In genomic region chr8:87918004-87918403, GRCm38 (mm10) we compare ENCODE assay signal across 9 mouse cellular contexts. TPM values are rescaled to one million over a fixed set of nuclear protein-coding genes. Genes with fewer than 3 reads are reported as not detected.
DNase-seq lines count a peak whose midpoint lies in the region; ATAC-seq and TF ChIP-seq lines count a peak whose summit lies in the region.
"Had no signal": no experiment of that assay in that cellular context is flagged by ENCODE, and none has a peak within 500 bp of the region (broad histone marks: within the 10 kb centered on the region; RNA-seq: fewer than 3 reads in every experiment).

No protein-coding gene starts in this region.

- TF ChIP-seq CTCF in kidney, adult 2 months (conservative IDR thresholded peaks at IDR 0.05; ENCODE audit: insufficient read depth, insufficient read length, low read depth, low read length), result no peak

- no peaks in the 10 kb centered on the region for H3K27me3 ChIP-seq in forebrain, embryonic 15.5 days
- no peaks in the 10 kb centered on the region for H3K27me3 ChIP-seq in limb, embryonic 12.5 days
- no peaks in the 10 kb centered on the region for H3K27me3 ChIP-seq in intestine, embryonic 16.5 days (replicated peaks; ENCODE audit: control insufficient read depth, insufficient read depth, low read length)
- no peaks in the 10 kb centered on the region for H3K27me3 ChIP-seq in kidney, adult 2 months (replicated peaks; ENCODE audit: control insufficient read depth, insufficient read depth, low read length)

- no peak overlapping the region for H3K27ac ChIP-seq in forebrain, embryonic 15.5 days (replicated peaks)
- peak overlapping the region; percentile 47 for H3K27ac ChIP-seq in limb, embryonic 12.5 days
- no peak overlapping the region for H3K27ac ChIP-seq in intestine, embryonic 16.5 days (ENCODE audit: low read length)
- no peak overlapping the region for H3K27ac ChIP-seq in kidney, adult 2 months (ENCODE audit: insufficient read depth, low read depth, low read length)

- WGBS in forebrain, embryonic 15.5 days, result 31% methylated on average over 5 of the region's 5 CpGs
- WGBS in limb, embryonic 12.5 days, result 43% methylated on average over 5 of the region's 5 CpGs
- WGBS in intestine, embryonic 16.5 days, result 48% methylated on average over 5 of the region's 5 CpGs
- WGBS in kidney, adult 2 months, result 59% methylated on average over 5 of the region's 5 CpGs

- H3K36me3 ChIP-seq in forebrain, embryonic 15.5 days, result no peaks in the 10 kb centered on the region
- peaks cover 8% of the 10 kb centered on the region; the same call in 1 of the 2 replicates for H3K36me3 ChIP-seq in limb, embryonic 12.5 days
- no peaks in the 10 kb centered on the region for H3K36me3 ChIP-seq in intestine, embryonic 16.5 days (ENCODE audit: control insufficient read depth, insufficient read depth, low read length)
- no peaks in the 10 kb centered on the region for H3K36me3 ChIP-seq in kidney, adult 2 months (ENCODE audit: control insufficient read depth, insufficient read depth, low read length)

- DNase-seq in heart, postnatal 4 days, result peak; percentile 40
- no peak for DNase-seq in heart, adult 9 months (ENCODE audit: low spot score in 2 of 2)
- DNase-seq in adrenal gland, postnatal 14 days, result peak; percentile 71
- DNase-seq in cerebellum, adult 18-20 months, result no peak
- no peak for DNase-seq in kidney, adult 2 months
- DNase-seq: thymus, postnatal 25 days had no signal

- H3K4me2 ChIP-seq in forebrain, embryonic 15.5 days (replicated peaks), result no peak overlapping the region
- H3K4me2 ChIP-seq in limb, embryonic 12.5 days, result no peak overlapping the region
- no peak overlapping the region for H3K4me2 ChIP-seq in intestine, embryonic 16.5 days (ENCODE audit: low read depth, low read length)

- H3K4me1 ChIP-seq in forebrain, embryonic 15.5 days, result peaks cover 9% of the 10 kb centered on the region
- H3K4me1 ChIP-seq in limb, embryonic 12.5 days (replicated peaks), result peaks cover 64% of the 10 kb centered on the region
- H3K4me1 ChIP-seq in intestine, embryonic 16.5 days (ENCODE audit: control insufficient read depth, insufficient read depth, low read length), result peaks cover 22% of the 10 kb centered on the region
- no peaks in the 10 kb centered on the region for H3K4me1 ChIP-seq in kidney, adult 2 months (ENCODE audit: control insufficient read depth, insufficient read depth, low read length)

- H3K4me3 ChIP-seq in forebrain, embryonic 15.5 days, result no peak overlapping the region
- no peak overlapping the region for H3K4me3 ChIP-seq in limb, embryonic 12.5 days (replicated peaks)
- H3K4me3 ChIP-seq in intestine, embryonic 16.5 days (ENCODE audit: low read length), result no peak overlapping the region
- H3K4me3 ChIP-seq in kidney, adult 2 months (ENCODE audit: insufficient read depth, low read depth, low read length), result no peak overlapping the region

- H3K9me3 ChIP-seq in forebrain, embryonic 15.5 days, result no peaks in the 10 kb centered on the region
- no peaks in the 10 kb centered on the region for H3K9me3 ChIP-seq in limb, embryonic 12.5 days
- H3K9me3 ChIP-seq in intestine, embryonic 16.5 days (ENCODE audit: control insufficient read depth, low read length), result no peaks in the 10 kb centered on the region

- TF ChIP-seq POLR2A in kidney, adult 2 months (IDR thresholded peaks at IDR 0.05; ENCODE audit: low read depth, low read length), result no peak

- no peak overlapping the region for H3K9ac ChIP-seq in forebrain, embryonic 15.5 days (replicated peaks)
- 0 out of 2 replicates have a peak overlapping the region, but pooled peaks have one; percentile 1 for H3K9ac ChIP-seq in limb, embryonic 12.5 days (replicated peaks)
- H3K9ac ChIP-seq in intestine, embryonic 16.5 days (ENCODE audit: low read depth, low read length), result no peak overlapping the region

- ATAC-seq in forebrain, embryonic 15.5 days (replicated peaks), result peak; percentile 15; the same call in 1 of the 2 replicates
- ATAC-seq in limb, embryonic 12.5 days (ENCODE audit: insufficient number of reproducible peaks, insufficient read depth, low FRiP score, low TSS enrichment, low read depth), result no peak
- ATAC-seq in intestine, embryonic 16.5 days, result no peak

RNA-seq across cellular contexts. Expression of gene Zfp423, which starts 41.4 kb away (rescaled TPM):
- total RNA-seq in heart, postnatal 4 days (2021), result 10 to 100 TPM; 12.9 to 16.2 TPM
- total RNA-seq in adrenal gland, postnatal 14 days (2021), result 18.7 and 22.0 TPM in 2 replicates
- 17.7 and 19.6 TPM in 2 replicates for polyA plus RNA-seq in forebrain, embryonic 15.5 days (2015; fragmentation: Nextera tagmentation; extraction: Ambion mirVana)
- polyA plus RNA-seq in limb, embryonic 12.5 days (2016; fragmentation: Nextera tagmentation; extraction: Ambion mirVana), result 40.3 and 43.9 TPM in 2 replicates
- 2.4 and 2.5 TPM in 2 replicates for polyA plus RNA-seq in intestine, embryonic 16.5 days (2015; fragmentation: Nextera tagmentation; extraction: Ambion mirVana)
- polyA plus RNA-seq in kidney, adult 2 months (2012; rRNA removed), result 4.1 and 5.6 TPM in 2 replicates

Comparison
In these comparisons a context has a peak if more than half of its experiments do, and no peak if none do; other contexts are left out.
1. DNase-seq: peak in heart, postnatal 4 days (single experiment) and adrenal gland, postnatal 14 days (single experiment); none in heart, adult 9 months (0 of 2), cerebellum, adult 18-20 months (0 of 2) and kidney, adult 2 months (single experiment).